In genomic region chr14:45442781-45443560, GRCm38 (mm10) we compare ENCODE assay signal across 18 mouse cellular contexts. TPM values are rescaled to one million over a fixed set of nuclear protein-coding genes. Genes with fewer than 3 reads are reported as not detected.
DNase-seq lines count a peak whose midpoint lies in the region; ATAC-seq and TF ChIP-seq lines count a peak whose summit lies in the region.
"Had no signal": no experiment of that assay in that cellular context is flagged by ENCODE, and none has a peak within 500 bp of the region (broad histone marks: within the 10 kb centered on the region; RNA-seq: fewer than 3 reads in every experiment).

No protein-coding gene starts in this region.

- H3K9ac ChIP-seq in heart, adult 2 months (ENCODE audit: low read depth, low read length) = no peak overlapping the region
- no peak overlapping the region for H3K9ac ChIP-seq in heart, embryonic 12.5 days
- no peak overlapping the region for H3K9ac ChIP-seq in intestine, embryonic 16.5 days (ENCODE audit: low read depth, low read length)
- H3K9ac ChIP-seq: midbrain, embryonic 15.5 days; neural tube, embryonic 12.5 days had no signal

- TF ChIP-seq CTCF in heart, adult 2 months (IDR thresholded peaks at IDR 0.05) = no peak

- no peaks in the 10 kb centered on the region for H3K9me3 ChIP-seq in heart, embryonic 12.5 days (replicated peaks)
- H3K9me3 ChIP-seq in intestine, embryonic 16.5 days (ENCODE audit: control insufficient read depth, low read length) = no peaks in the 10 kb centered on the region
- H3K9me3 ChIP-seq: midbrain, embryonic 15.5 days; neural tube, embryonic 12.5 days had no signal

- DNase-seq in heart, adult 2 months = peak in 1 of 2 experiments; percentile 14
- DNase-seq in 416B (ENCODE audit: low read depth) (peak; percentile 26), NIH3T3 (ENCODE audit: low read depth) (peak; percentile 32)
- DNase-seq in layer of hippocampus, adult 9-10 months (ENCODE audit: low spot score) = no peak
- no peak for DNase-seq in cerebellum, postnatal 10 days
- no peak for DNase-seq in thymus, postnatal 10 days (ENCODE audit: low spot score in 2 of 2)
- DNase-seq: B cell, adult 2 months; cerebellum, adult 2 months; gastrocnemius, postnatal 36 days; heart, postnatal 10 days; kidney, postnatal 25 days had no signal

- peaks cover 10% of the 10 kb centered on the region for H3K4me1 ChIP-seq in heart, adult 2 months (ENCODE audit: control insufficient read depth, insufficient read depth, low read length)
- H3K4me1 ChIP-seq in heart, embryonic 12.5 days (replicated peaks) = peaks cover 19% of the 10 kb centered on the region
- H3K4me1 ChIP-seq in intestine, embryonic 16.5 days (ENCODE audit: control insufficient read depth, insufficient read depth, low read length) = peaks cover 17% of the 10 kb centered on the region; the same call in 1 of the 2 replicates
- H3K4me1 ChIP-seq: midbrain, embryonic 15.5 days; neural tube, embryonic 12.5 days had no signal

- TF ChIP-seq POLR2A in heart, adult 2 months (IDR thresholded peaks at IDR 0.05; ENCODE audit: insufficient read depth, low read depth, low read length) = no peak

- no peak for TF ChIP-seq EP300 in heart, adult 2 months (IDR thresholded peaks at IDR 0.05; ENCODE audit: insufficient read depth, low read depth, low read length)

- H3K79me2 ChIP-seq in heart, adult 2 months (replicated peaks; ENCODE audit: control insufficient read depth, insufficient read depth, low read length) = no peaks in the 10 kb centered on the region

- intact Hi-C loops in heart, adult 2 months (cut with DNase I) = no loop called here

- no peak overlapping the region for H3K4me2 ChIP-seq in heart, embryonic 12.5 days
- H3K4me2 ChIP-seq in intestine, embryonic 16.5 days (ENCODE audit: low read depth, low read length) = no peak overlapping the region
- H3K4me2 ChIP-seq: midbrain, embryonic 15.5 days; neural tube, embryonic 12.5 days had no signal

- ATAC-seq in heart, embryonic 12.5 days (ENCODE audit: insufficient number of reproducible peaks, low FRiP score) = no peak
- ATAC-seq in intestine, embryonic 16.5 days = peak; percentile 56; the same call in 1 of the 2 replicates
- ATAC-seq: hindbrain, embryonic 16.5 days; midbrain, embryonic 15.5 days had no signal

- H3K4me3 ChIP-seq in heart, adult 2 months = no peak overlapping the region
- no peak overlapping the region for H3K4me3 ChIP-seq in heart, embryonic 12.5 days
- no peak overlapping the region for H3K4me3 ChIP-seq in intestine, embryonic 16.5 days (ENCODE audit: low read length)
- H3K4me3 ChIP-seq: erythroblast, embryonic 14.5 days; left cerebral cortex, adult 2 months; midbrain, embryonic 15.5 days; neural tube, embryonic 12.5 days had no signal

- H3K36me3 ChIP-seq in heart, adult 2 months (ENCODE audit: control insufficient read depth, insufficient read depth, low read length) = 0 out of 2 replicates have a peak, but pooled peaks cover 2% of the 10 kb centered on the region
- H3K36me3 ChIP-seq in heart, embryonic 12.5 days = no peaks in the 10 kb centered on the region
- no peaks in the 10 kb centered on the region for H3K36me3 ChIP-seq in intestine, embryonic 16.5 days (ENCODE audit: control insufficient read depth, insufficient read depth, low read length)
- H3K36me3 ChIP-seq: midbrain, embryonic 15.5 days; neural tube, embryonic 12.5 days had no signal

- H3K27ac ChIP-seq in heart, adult 2 months = peak overlapping the region; percentile 17; the same call in 1 of the 2 replicates
- no peak overlapping the region for H3K27ac ChIP-seq in heart, embryonic 12.5 days (ENCODE audit: poor library complexity, severe bottlenecking)
- H3K27ac ChIP-seq in intestine, embryonic 16.5 days (ENCODE audit: low read length) = no peak overlapping the region
- H3K27ac ChIP-seq: left cerebral cortex, adult 2 months; midbrain, embryonic 15.5 days; neural tube, embryonic 12.5 days had no signal

- WGBS in heart, adult 2 months = 37% methylated on average over 12 of the region's 12 CpGs
- WGBS in heart, embryonic 12.5 days = 58% methylated on average over 12 of the region's 12 CpGs
- WGBS in intestine, embryonic 16.5 days = 49% methylated on average over 12 of the region's 12 CpGs

- H3K27me3 ChIP-seq in heart, adult 2 months (ENCODE audit: control insufficient read depth, insufficient read depth, low read length) = no peaks in the 10 kb centered on the region
- no peaks in the 10 kb centered on the region for H3K27me3 ChIP-seq in heart, embryonic 12.5 days (replicated peaks)
- H3K27me3 ChIP-seq in intestine, embryonic 16.5 days (replicated peaks; ENCODE audit: control insufficient read depth, insufficient read depth, low read length) = no peaks in the 10 kb centered on the region
- H3K27me3 ChIP-seq: midbrain, embryonic 15.5 days; neural tube, embryonic 12.5 days had no signal

RNA-seq across cellular contexts. Expression of gene Gnpnat1, which starts 38.3 kb away (rescaled TPM):
- total RNA-seq in heart, adult 2 months (2021) = 10 to 100 TPM; 10.9 to 15.7 TPM
- polyA plus RNA-seq in heart, adult 2 months (2012; rRNA removed) = 3.6 and 6.2 TPM in 2 replicates
- polyA plus RNA-seq in heart, embryonic 12.5 days (2016; fragmentation: Nextera tagmentation; extraction: Ambion mirVana) = 30.5 and 33.0 TPM in 2 replicates
- 68.4 and 72.1 TPM in 2 replicates for polyA plus RNA-seq in intestine, embryonic 16.5 days (2015; fragmentation: Nextera tagmentation; extraction: Ambion mirVana)
- polyA plus RNA-seq: erythroblast, embryonic 14.5 days had no signal

Comparison
In these comparisons a context has a peak if more than half of its experiments do, and no peak if none do; other contexts are left out.
1. DNase-seq: peak in 416B (single experiment) and NIH3T3 (single experiment); none in layer of hippocampus, adult 9-10 months (single experiment), cerebellum, postnatal 10 days (0 of 2) and thymus, postnatal 10 days (0 of 2).